Mouse (Mus musculus) heart, embryonic 11.5 days (tissue): ENCODE measurements around the gene Arid3c. TPM values are rescaled to one million over a fixed set of nuclear protein-coding genes. Genes with fewer than 3 reads are reported as not detected.
A peak's percentile ranks its signal among the peaks of the same experiment; 100 is the strongest.

Source experiments
- ATAC-seq: fragments of 200-750 bp; cut with Nextera tagmentation; replicated peaks from 2 replicates; pipeline ENCODE4 v1.8.0; 2017; ENCODE audit warnings: moderate library complexity; ENCODE audit not compliant: insufficient number of reproducible peaks, low FRiP score, low TSS enrichment
- H3K27ac ChIP-seq: fragments of 300-500 bp; sonication (generic); 2 replicates; pipeline ENCODE4 v1.5.1; 2014; ENCODE audit warnings: mild to moderate bottlenecking, low read depth, low read length
- H3K27me3 ChIP-seq: fragments of 300-500 bp; sonication (generic); 2 replicates; pipeline ENCODE4 v1.6.1; 2014; ENCODE audit warnings: mild to moderate bottlenecking, low read length, mixed read lengths; ENCODE audit not compliant: control insufficient read depth, insufficient read depth
- H3K36me3 ChIP-seq: fragments of 300-500 bp; sonication (generic); 2 replicates; pipeline ENCODE4 v1.6.1; 2014; ENCODE audit warnings: mild to moderate bottlenecking, low read length, moderate library complexity, mixed read lengths; ENCODE audit not compliant: control insufficient read depth, insufficient read depth
- H3K4me1 ChIP-seq: fragments of 300-500 bp; sonication (generic); 2 replicates; pipeline ENCODE4 v1.6.1; 2014; ENCODE audit warnings: low read length; ENCODE audit not compliant: control insufficient read depth, insufficient read depth
- H3K4me2 ChIP-seq: fragments of 300-500 bp; sonication (generic); 2 replicates; pipeline ENCODE4 v1.6.1; 2014; ENCODE audit warnings: mild to moderate bottlenecking, moderate library complexity
- H3K4me3 ChIP-seq: fragments of 300-500 bp; sonication (generic); 2 replicates; pipeline ENCODE4 v1.5.1; 2014; ENCODE audit warnings: low read depth, low read length
- H3K9ac ChIP-seq: fragments of 300-500 bp; sonication (generic); 2 replicates; pipeline ENCODE4 v1.6.1; 2014; ENCODE audit warnings: mild to moderate bottlenecking, low read depth, low read length, moderate library complexity
- H3K9me3 ChIP-seq: fragments of 300-500 bp; sonication (generic); replicated peaks from 2 replicates; pipeline ENCODE4 v1.6.1; 2016; ENCODE audit warnings: low read length; ENCODE audit not compliant: control insufficient read depth
- WGBS: fragments of 180-500 bp; shearing (Covaris S2); extraction: QIAGEN DNeasy Blood & Tissue Kit; methylation state at CpG from one replicate; pipeline ENCODE4 v1.1.7; 2014; ENCODE audit not compliant: insufficient replicate concordance; 5-methylcytosine and 5-hydroxymethylcytosine counted together
- polyA plus RNA-seq: library from polyadenylated mRNA; unstranded; fragments of >200 nt; fragmentation: Nextera tagmentation; extraction: Ambion mirVana; gene quantifications from 2 replicates; pipeline ENCODE4 v1.2.1, GENCODE M21; 2014

Arid3c gene
- polyA plus RNA-seq, 1 experiment from 2014 or later = not detected

- no peak overlapping the region; the same call in 1 of the 2 replicates for H3K9ac ChIP-seq
Observed at GRCm38 (mm10) chr4:41757321-41757720, 26.4 kb upstream of the Arid3c start.

GRCm38 (mm10) chr4:41756440-41756839 is 25.5 kb upstream of the Arid3c start:
- H3K4me1 ChIP-seq = peaks cover 33% of the 10 kb centered on the region
- H3K4me2 ChIP-seq = peak overlapping the region; percentile 90
- H3K9ac ChIP-seq = peak overlapping the region; percentile 94
- no peak overlapping the region for H3K27ac ChIP-seq
- H3K4me3 ChIP-seq = peak overlapping the region; percentile 77
- H3K9me3 ChIP-seq = no peaks in the 10 kb centered on the region
- H3K36me3 ChIP-seq = peaks cover 5% of the 10 kb centered on the region; the same call in 1 of the 2 replicates
- 75% methylated on average over 8 of the region's 8 CpGs for WGBS
- no peaks in the 10 kb centered on the region for H3K27me3 ChIP-seq
- ATAC-seq = no peak

More at GRCm38 (mm10) chr4:41757321-41757720, 26.4 kb upstream of the Arid3c start:
- no peak for ATAC-seq
- H3K27me3 ChIP-seq = no peaks in the 10 kb centered on the region
- no peak overlapping the region for H3K4me2 ChIP-seq
- peaks cover 41% of the 10 kb centered on the region for H3K4me1 ChIP-seq
- no peak overlapping the region for H3K27ac ChIP-seq
- 90% methylated on average over 13 of the region's 13 CpGs for WGBS
- no peak overlapping the region for H3K4me3 ChIP-seq
- H3K9me3 ChIP-seq = no peaks in the 10 kb centered on the region
- peaks cover 5% of the 10 kb centered on the region; the same call in 1 of the 2 replicates for H3K36me3 ChIP-seq

GRCm38 (mm10) chr4:41755338-41756305 is 24.7 kb upstream of the Arid3c start, which contains the start of gene Sigmar1:
TSS of gene Sigmar1 (minus strand) at chr4:41756157.
- peak within 1 kb of the TSS; percentile 85 for H3K27ac ChIP-seq
- peak within 1 kb of the TSS; percentile 90 for H3K4me2 ChIP-seq
- peak; percentile 77 for ATAC-seq
- peak within 1 kb of the TSS; percentile 77 for H3K4me3 ChIP-seq
- no peaks in the 10 kb centered on the region for H3K9me3 ChIP-seq
- under 1% methylated on average over 57 of the region's 57 CpGs for WGBS
- H3K36me3 ChIP-seq = peaks cover 5% of the 10 kb centered on the region; the same call in 1 of the 2 replicates
- peak within 1 kb of the TSS; percentile 94 for H3K9ac ChIP-seq
- H3K27me3 ChIP-seq = no peaks in the 10 kb centered on the region
- peaks cover 25% of the 10 kb centered on the region for H3K4me1 ChIP-seq

GRCm38 (mm10) chr4:41754797-41755337 is 23.9 kb upstream of the Arid3c start, which contains the start of gene Galt:
TSS of gene Galt (plus strand) at chr4:41755228.
- H3K27me3 ChIP-seq = no peaks in the 10 kb centered on the region
- H3K27ac ChIP-seq = peak within 1 kb of the TSS; percentile 85
- H3K36me3 ChIP-seq = peaks cover 5% of the 10 kb centered on the region; the same call in 1 of the 2 replicates
- ATAC-seq = peak; percentile 41; the same call in 1 of the 2 replicates
- peak within 1 kb of the TSS; percentile 77 for H3K4me3 ChIP-seq
- no peaks in the 10 kb centered on the region for H3K9me3 ChIP-seq
- WGBS = 12% methylated on average over 14 of the region's 14 CpGs
- peak within 1 kb of the TSS; percentile 94 for H3K9ac ChIP-seq
- H3K4me1 ChIP-seq = peaks cover 25% of the 10 kb centered on the region
- H3K4me2 ChIP-seq = peak within 1 kb of the TSS; percentile 90

GRCm38 (mm10) chr4:41745021-41745420 is 14.1 kb upstream of the Arid3c start:
- no peak overlapping the region for H3K4me3 ChIP-seq
- no peaks in the 10 kb centered on the region; the same call in 1 of the 2 replicates for H3K9me3 ChIP-seq
- H3K36me3 ChIP-seq = no peaks in the 10 kb centered on the region
- no peak overlapping the region for H3K4me2 ChIP-seq
- 64% methylated on average over 1 of the region's 1 CpGs for WGBS
- no peak for ATAC-seq
- H3K27me3 ChIP-seq = no peaks in the 10 kb centered on the region
- H3K4me1 ChIP-seq = peaks cover 7% of the 10 kb centered on the region; the same call in 1 of the 2 replicates
- H3K27ac ChIP-seq = no peak overlapping the region
- no peak overlapping the region for H3K9ac ChIP-seq

- ATAC-seq = no peak
- no peak overlapping the region for H3K27ac ChIP-seq
- 0 out of 2 replicates have a peak, but pooled peaks cover under 1% of the 10 kb centered on the region for H3K36me3 ChIP-seq
- H3K27me3 ChIP-seq = no peaks in the 10 kb centered on the region
- no peak overlapping the region for H3K9ac ChIP-seq
- peaks cover 7% of the 10 kb centered on the region; the same call in 1 of the 2 replicates for H3K4me1 ChIP-seq
- H3K4me3 ChIP-seq = no peak overlapping the region
- no peak overlapping the region for H3K4me2 ChIP-seq
- H3K9me3 ChIP-seq = no peaks in the 10 kb centered on the region; the same call in 1 of the 2 replicates
- 78% methylated on average over 2 of the region's 2 CpGs for WGBS
Observed at GRCm38 (mm10) chr4:41744131-41744530, 13.2 kb upstream of the Arid3c start.

- peak overlapping the region; percentile 97 for H3K4me2 ChIP-seq
- H3K9ac ChIP-seq = peak overlapping the region; percentile 87
- H3K27ac ChIP-seq = peak overlapping the region; percentile 82
- H3K27me3 ChIP-seq = no peaks in the 10 kb centered on the region
- 0 out of 2 replicates have a peak, but pooled peaks cover 2% of the 10 kb centered on the region for H3K36me3 ChIP-seq
- under 1% methylated on average over 27 of the region's 27 CpGs for WGBS
- H3K4me1 ChIP-seq = peaks cover 7% of the 10 kb centered on the region; the same call in 1 of the 2 replicates
- ATAC-seq = peak; percentile 94
- H3K9me3 ChIP-seq = no peaks in the 10 kb centered on the region; the same call in 1 of the 2 replicates
- H3K4me3 ChIP-seq = peak overlapping the region; percentile 76
Observed at GRCm38 (mm10) chr4:41741158-41741560, 10.2 kb upstream of the Arid3c start.
